Mouse (Mus musculus) testis, adult 2 months (tissue): ENCODE results near the gene Wdr83os.

Source experiments
- CTCF ChIP-seq: fragments of 200-500 bp; IDR thresholded peaks from 2 replicates; pipeline ENCODE4 v1.5.1; 2012; ENCODE audit warnings: low read depth, mild to moderate bottlenecking, inconsistent platforms, low read length, moderate library complexity; ENCODE audit not compliant: control insufficient read depth, insufficient read depth, insufficient replicate concordance
- POLR2A ChIP-seq: fragments of 200-500 bp; IDR thresholded peaks from 2 replicates; pipeline ENCODE4 v1.6.1; 2012; ENCODE audit warnings: low read depth, mild to moderate bottlenecking, inconsistent platforms, low read length, moderate library complexity; ENCODE audit not compliant: control insufficient read depth

DNA sequence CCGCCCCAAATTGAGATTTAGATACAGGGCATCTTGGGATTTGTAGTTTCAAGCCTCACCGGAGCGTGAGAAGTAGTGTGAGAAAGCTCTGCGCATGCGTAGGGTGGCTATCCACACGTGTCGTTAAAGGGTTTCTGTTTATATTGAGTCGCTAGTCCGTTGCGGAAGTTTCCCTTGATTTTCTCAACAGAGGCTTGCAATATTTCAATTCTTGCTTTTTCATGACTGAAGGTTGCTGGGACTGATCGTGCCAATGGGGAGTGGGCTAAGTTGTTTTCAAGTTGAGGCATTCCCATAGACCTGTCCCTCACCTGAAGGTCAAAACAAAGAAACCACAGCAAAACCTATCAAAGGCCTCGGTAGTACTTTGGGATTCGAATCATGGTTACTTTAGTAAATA is 45.8 kb upstream of the Wdr83os start:
- TF ChIP-seq CTCF = no peak
- TF ChIP-seq POLR2A = no peak
